9 mouse cellular contexts compared by ENCODE assay signal in genomic region chr16:32520372-32520748, GRCm38 (mm10). TPM values are rescaled to one million over a fixed set of nuclear protein-coding genes. Genes with fewer than 3 reads are reported as not detected.
DNase-seq lines count a peak whose midpoint lies in the region; ATAC-seq lines count a peak whose summit lies in the region.
"Had no signal": no experiment of that assay in that cellular context is flagged by ENCODE, and none has a peak within 500 bp of the region (broad histone marks: within the 10 kb centered on the region; RNA-seq: fewer than 3 reads in every experiment).

No protein-coding gene starts in this region.

- H3K4me2 ChIP-seq in embryonic facial prominence, embryonic 15.5 days (replicated peaks), result no peak overlapping the region
- H3K4me2 ChIP-seq: neural tube, embryonic 12.5 days had no signal

- WGBS in embryonic facial prominence, embryonic 15.5 days, result 15% methylated on average over 9 of the region's 9 CpGs

- H3K9ac ChIP-seq in embryonic facial prominence, embryonic 15.5 days, result no peak overlapping the region
- H3K9ac ChIP-seq: neural tube, embryonic 12.5 days had no signal

- ATAC-seq in embryonic facial prominence, embryonic 15.5 days (ENCODE audit: insufficient number of reproducible peaks, low FRiP score, low TSS enrichment, low read depth), result peak; percentile 36; the same call in 1 of the 2 replicates
- ATAC-seq in megakaryocyte-erythroid progenitor cell, adult 5-6 weeks (replicated peaks; ENCODE audit: low FRiP score, low TSS enrichment, poor library complexity, severe bottlenecking), result peak; percentile 89
- ATAC-seq in cerebellum, adult (ENCODE audit: insufficient number of reproducible peaks, low FRiP score, low TSS enrichment), result no peak
- ATAC-seq: hindbrain, postnatal 0 days had no signal

- peaks cover 16% of the 10 kb centered on the region for H3K4me1 ChIP-seq in embryonic facial prominence, embryonic 15.5 days

- no peak overlapping the region for H3K4me3 ChIP-seq in embryonic facial prominence, embryonic 15.5 days (replicated peaks)
- H3K4me3 ChIP-seq: neural tube, embryonic 12.5 days had no signal

- H3K36me3 ChIP-seq in embryonic facial prominence, embryonic 15.5 days, result no peaks in the 10 kb centered on the region
- H3K36me3 ChIP-seq: neural tube, embryonic 12.5 days had no signal

- no peaks in the 10 kb centered on the region for H3K27me3 ChIP-seq in embryonic facial prominence, embryonic 15.5 days
- H3K27me3 ChIP-seq: neural tube, embryonic 12.5 days had no signal

- H3K9me3 ChIP-seq in embryonic facial prominence, embryonic 15.5 days (replicated peaks), result no peaks in the 10 kb centered on the region
- H3K9me3 ChIP-seq: neural tube, embryonic 12.5 days had no signal

- DNase-seq in spleen, adult 18-20 months, result peak; percentile 47 to 52
- DNase-seq in spleen, adult 12 weeks (ENCODE audit: low spot score), result no peak
- peak; percentile 68 to 74 for DNase-seq in thymus, postnatal 36 days
- DNase-seq in gastrocnemius, adult 8-10 months (ENCODE audit: low spot score in 2 of 2), result no peak

- peak overlapping the region; percentile 49; the same call in 1 of the 2 replicates for H3K27ac ChIP-seq in embryonic facial prominence, embryonic 15.5 days (replicated peaks)
- H3K27ac ChIP-seq: hindbrain, postnatal 0 days; neural tube, embryonic 12.5 days had no signal

RNA-seq across cellular contexts. Expression of gene Zdhhc19, which starts 24.3 kb away (rescaled TPM):
- not detected in 2 replicates for polyA plus RNA-seq in embryonic facial prominence, embryonic 15.5 days (2015; fragmentation: Nextera tagmentation; extraction: Ambion mirVana)
- total RNA-seq in megakaryocyte-erythroid progenitor cell, adult 5-6 weeks (2014; fragmentation: Nextera tagmentation), result 1.2 TPM in 1 of 2 replicates, not detected in the other
- total RNA-seq in megakaryocyte-erythroid progenitor cell, adult 5-6 weeks (2017), result not detected in 2 replicates
- total RNA-seq in gastrocnemius, adult 8-10 months (2022), result not detected
- total RNA-seq: hindbrain, postnatal 0 days had no signal
- polyA plus RNA-seq: neural tube, embryonic 12.5 days had no signal

RNA-seq across cellular contexts. Expression of gene Slc51a, which starts 32.7 kb away (rescaled TPM):
- polyA plus RNA-seq in embryonic facial prominence, embryonic 15.5 days (2015; fragmentation: Nextera tagmentation; extraction: Ambion mirVana), result 0.16 TPM in 1 of 2 replicates, not detected in the other
- 2.7 TPM in 1 of 2 replicates, not detected in the other for total RNA-seq in megakaryocyte-erythroid progenitor cell, adult 5-6 weeks (2014; fragmentation: Nextera tagmentation)
- total RNA-seq in megakaryocyte-erythroid progenitor cell, adult 5-6 weeks (2017), result 0.53 and 1.3 TPM in 2 replicates
- total RNA-seq in gastrocnemius, adult 8-10 months (2022), result not detected
- total RNA-seq: hindbrain, postnatal 0 days had no signal
- polyA plus RNA-seq: hindbrain, postnatal 0 days had no signal

Comparison
In these comparisons a context has a peak if more than half of its experiments do, and no peak if none do; other contexts are left out.
1. DNase-seq: peak in spleen, adult 18-20 months (2 of 2) and thymus, postnatal 36 days (2 of 2); none in spleen, adult 12 weeks (single experiment) and gastrocnemius, adult 8-10 months (0 of 2).